Mouse (Mus musculus) megakaryocyte progenitor cell, adult 5-6 weeks (primary cell): Measurements from ENCODE around the gene Hoxa6. TPM values are rescaled to one million over a fixed set of nuclear protein-coding genes. Genes with fewer than 3 reads are reported as not detected.

ENCODE experiments used
- ATAC-seq: replicated peaks from 2 replicates; pipeline ENCODE4 v1.8.0; 2016; ENCODE audit warnings: mild to moderate bottlenecking, moderate TSS enrichment, inconsistent platforms; ENCODE audit not compliant: poor library complexity
- total RNA-seq, 2 experiments: library from RNA; stranded (forward) in 1 of 2; stranded (reverse) in 1 of 2; fragments of 157-497, 149-512 nt in 1 of 2; fragments of 200-1000 nt in 1 of 2; gene quantifications; 2 replicates each; pipeline versions ENCODE4 v1.2.3 to v1.2.4; 2015 to 2017

The Hoxa6 gene
- total RNA-seq, 2 experiments from 2014 or later = 0.22 TPM; not detected in 1

GRCm38 (mm10) chr6:52180726-52181125 lies 27.8 kb downstream of the Hoxa6 start:
- ATAC-seq = no peak

GRCm38 (mm10) chr6:52180213-52180710 lies 28.3 kb downstream of the Hoxa6 start:
- ATAC-seq = no peak

- no peak for ATAC-seq
Observed at GRCm38 (mm10) chr6:52179690-52180089, 28.8 kb downstream of the Hoxa6 start.

- no peak for ATAC-seq
Observed at GRCm38 (mm10) chr6:52178918-52179665, 29.4 kb downstream of the Hoxa6 start.

GRCm38 (mm10) chr6:52177806-52178205 lies 30.7 kb downstream of the Hoxa6 start:
- ATAC-seq = no peak

- ATAC-seq = no peak
Observed at GRCm38 (mm10) chr6:52177061-52177735, 31.3 kb downstream of the Hoxa6 start, which contains the start of gene 5730596B20Rik. 5730596B20Rik (plus strand) TSS chr6:52177498.

- no peak for ATAC-seq
Observed at GRCm38 (mm10) chr6:52176391-52176790, 32.1 kb downstream of the Hoxa6 start.

- no peak for ATAC-seq
Observed at GRCm38 (mm10) chr6:52175864-52176263, 32.7 kb downstream of the Hoxa6 start.

GRCm38 (mm10) chr6:52174968-52175751 lies 33.4 kb downstream of the Hoxa6 start:
- no peak for ATAC-seq

- no peak for ATAC-seq
Observed at GRCm38 (mm10) chr6:52173648-52174047, 34.9 kb downstream of the Hoxa6 start.

- no peak for ATAC-seq
Observed at GRCm38 (mm10) chr6:52172501-52172900, 36.0 kb downstream of the Hoxa6 start.

- no peak for ATAC-seq
Observed at GRCm38 (mm10) chr6:52171938-52172337, 36.6 kb downstream of the Hoxa6 start.

- no peak for ATAC-seq
Observed at GRCm38 (mm10) chr6:52171331-52171730, 37.2 kb downstream of the Hoxa6 start.

- no peak for ATAC-seq
Observed at GRCm38 (mm10) chr6:52170898-52171223, 37.7 kb downstream of the Hoxa6 start.

- no peak for ATAC-seq
Observed at GRCm38 (mm10) chr6:52170166-52170897, 38.2 kb downstream of the Hoxa6 start.

- ATAC-seq = no peak
Observed at GRCm38 (mm10) chr6:52169499-52170165, 38.9 kb downstream of the Hoxa6 start.

GRCm38 (mm10) chr6:52168191-52169055 lies 40.1 kb downstream of the Hoxa6 start:
- ATAC-seq = no peak

- no peak for ATAC-seq
Observed at GRCm38 (mm10) chr6:52167736-52168161, 40.8 kb downstream of the Hoxa6 start.

GRCm38 (mm10) chr6:52167176-52167575 lies 41.3 kb downstream of the Hoxa6 start:
- ATAC-seq = no peak
